In genomic region chr13:80954059-80954645, GRCm38 (mm10) we compare ENCODE assay signal across 22 mouse cellular contexts.
A peak's percentile ranks its signal among the peaks of the same experiment; 100 is the strongest.
DNase-seq lines count a peak whose midpoint lies in the region; ATAC-seq lines count a peak whose summit lies in the region.
"Had no signal": no experiment of that assay in that cellular context is flagged by ENCODE, and none has a peak within 500 bp of the region (broad histone marks: within the 10 kb centered on the region; RNA-seq: fewer than 3 reads in every experiment).

No protein-coding gene starts in this region.

- no peak overlapping the region for H3K27ac ChIP-seq in forebrain, embryonic 12.5 days
- H3K27ac ChIP-seq in forebrain, embryonic 16.5 days (ENCODE audit: low read length): no peak overlapping the region
- H3K27ac ChIP-seq: embryonic facial prominence, embryonic 13.5 days; heart, adult 2 months; heart, embryonic 15.5 days; hindbrain, embryonic 14.5 days had no signal

- no peaks in the 10 kb centered on the region for H3K9me3 ChIP-seq in forebrain, embryonic 12.5 days
- no peaks in the 10 kb centered on the region for H3K9me3 ChIP-seq in forebrain, embryonic 16.5 days (ENCODE audit: control insufficient read depth, low read length)
- H3K9me3 ChIP-seq: embryonic facial prominence, embryonic 13.5 days; G1E; heart, embryonic 15.5 days had no signal

- no peak overlapping the region for H3K4me3 ChIP-seq in forebrain, embryonic 12.5 days (replicated peaks)
- no peak overlapping the region for H3K4me3 ChIP-seq in forebrain, embryonic 16.5 days (replicated peaks; ENCODE audit: low read length)
- H3K4me3 ChIP-seq: embryonic facial prominence, embryonic 13.5 days; heart, adult 2 months; heart, embryonic 15.5 days had no signal

- no peaks in the 10 kb centered on the region for H3K4me1 ChIP-seq in forebrain, embryonic 12.5 days
- H3K4me1 ChIP-seq in forebrain, embryonic 16.5 days (replicated peaks; ENCODE audit: control insufficient read depth, insufficient read depth, low read length): peaks cover 2% of the 10 kb centered on the region; the same call in 1 of the 2 replicates
- H3K4me1 ChIP-seq: embryonic facial prominence, embryonic 13.5 days; heart, embryonic 15.5 days had no signal

- no peaks in the 10 kb centered on the region for H3K36me3 ChIP-seq in forebrain, embryonic 12.5 days (replicated peaks)
- no peaks in the 10 kb centered on the region for H3K36me3 ChIP-seq in forebrain, embryonic 16.5 days (ENCODE audit: control insufficient read depth, insufficient read depth)
- H3K36me3 ChIP-seq: embryonic facial prominence, embryonic 13.5 days; G1E; heart, embryonic 15.5 days had no signal

- H3K4me2 ChIP-seq in forebrain, embryonic 12.5 days: no peak overlapping the region
- H3K4me2 ChIP-seq in forebrain, embryonic 16.5 days (ENCODE audit: low read length): no peak overlapping the region
- H3K4me2 ChIP-seq: embryonic facial prominence, embryonic 13.5 days; heart, embryonic 11.5 days; heart, embryonic 15.5 days; hindbrain, embryonic 14.5 days had no signal

- DNase-seq in adrenal gland, adult 2 months: peak; percentile 38
- DNase-seq in adrenal gland, adult 8-10 months: no peak
- peak; percentile 68 for DNase-seq in retina, postnatal 1 day
- no peak for DNase-seq in retina, embryonic 14.5 days (ENCODE audit: low spot score)
- no peak for DNase-seq in layer of hippocampus, postnatal 14 days (ENCODE audit: low spot score in 2 of 2)
- DNase-seq: B cell, adult 2 months; cerebellum, adult 11-12 months; cerebellum, adult 9-10 months; cerebellum, postnatal 25 days; gastrocnemius, postnatal 10 days; heart, adult 2 months; heart, postnatal 14 days; kidney, adult 2 months had no signal

- WGBS in forebrain, embryonic 12.5 days: 33% methylated on average over 6 of the region's 6 CpGs
- WGBS in forebrain, embryonic 16.5 days: 24% methylated on average over 6 of the region's 6 CpGs

- no peak overlapping the region for H3K9ac ChIP-seq in forebrain, embryonic 12.5 days
- H3K9ac ChIP-seq in forebrain, embryonic 16.5 days (replicated peaks; ENCODE audit: low read depth, low read length): no peak overlapping the region
- H3K9ac ChIP-seq: embryonic facial prominence, embryonic 13.5 days; heart, embryonic 15.5 days; hindbrain, embryonic 14.5 days had no signal

- no peaks in the 10 kb centered on the region for H3K27me3 ChIP-seq in forebrain, embryonic 12.5 days
- H3K27me3 ChIP-seq in forebrain, embryonic 16.5 days (replicated peaks; ENCODE audit: control insufficient read depth, insufficient read depth, low read length): no peaks in the 10 kb centered on the region
- H3K27me3 ChIP-seq: embryonic facial prominence, embryonic 13.5 days; heart, embryonic 15.5 days had no signal

- peak; percentile 62; the same call in 1 of the 2 replicates for ATAC-seq in forebrain, embryonic 12.5 days (ENCODE audit: low FRiP score)
- ATAC-seq in forebrain, embryonic 16.5 days: no peak; the same call in 1 of the 2 replicates
- ATAC-seq: CD4-positive, CD25-positive, alpha-beta regulatory T cell, adult 4 months; intestine, embryonic 16.5 days had no signal

Comparison
In these comparisons a context has a peak if more than half of its experiments do, and no peak if none do; other contexts are left out.
1. DNase-seq: peak in adrenal gland, adult 2 months (single experiment) and retina, postnatal 1 day (single experiment); none in adrenal gland, adult 8-10 months (single experiment), retina, embryonic 14.5 days (single experiment) and layer of hippocampus, postnatal 14 days (0 of 2).